Mouse (Mus musculus) heart, embryonic 10.5 days (tissue): ENCODE results near the gene Pappa. TPM values are rescaled to one million over a fixed set of nuclear protein-coding genes. Genes with fewer than 3 reads are reported as not detected.

Source experiments
- DNase-seq: peaks from one replicate; pipeline ENCODE4 v3.0.0-alpha.2; 2017; ENCODE audit warnings: low spot score
- H3K27ac ChIP-seq: fragments of 300-500 bp; sonication (generic); 2 replicates; pipeline ENCODE4 v1.5.1; 2016; ENCODE audit warnings: mild to moderate bottlenecking
- H3K27me3 ChIP-seq: fragments of 300-500 bp; sonication (generic); 2 replicates; pipeline ENCODE4 v1.6.1; 2016; ENCODE audit warnings: mild to moderate bottlenecking; ENCODE audit not compliant: poor library complexity, insufficient read depth, severe bottlenecking
- H3K36me3 ChIP-seq: fragments of 300-500 bp; sonication (generic); 2 replicates; pipeline ENCODE4 v1.6.1; 2016; ENCODE audit warnings: mild to moderate bottlenecking, moderate library complexity
- H3K4me1 ChIP-seq: fragments of 300-500 bp; sonication (generic); 2 replicates; pipeline ENCODE4 v1.6.1; 2016; ENCODE audit warnings: mild to moderate bottlenecking
- H3K4me3 ChIP-seq: fragments of 300-500 bp; sonication (generic); 2 replicates; pipeline ENCODE4 v1.5.1; 2016; ENCODE audit warnings: mild to moderate bottlenecking, moderate library complexity
- H3K9me3 ChIP-seq: fragments of 300-500 bp; sonication (generic); 2 replicates; pipeline ENCODE4 v1.6.1; 2016; ENCODE audit warnings: mild to moderate bottlenecking, moderate library complexity
- WGBS: fragments of 180-500 bp; shearing (Covaris S2); methylation state at CpG from one replicate; pipeline ENCODE4 v1.1.7; 2016; 5-methylcytosine and 5-hydroxymethylcytosine counted together
- polyA plus RNA-seq: library from polyadenylated mRNA; unstranded; fragments of >200 nt; fragmentation: Nextera tagmentation; extraction: Ambion mirVana; gene quantifications from 2 replicates; pipeline ENCODE4 v1.2.1, GENCODE M21; 2016

Gene Pappa
- polyA plus RNA-seq, 1 experiment from 2014 or later = 1.1 TPM

- H3K4me3 ChIP-seq = no peak overlapping the region
- WGBS = 52% methylated on average over 4 of the region's 4 CpGs
- no peak for DNase-seq
Measured at GRCm38 (mm10) chr4:65245015-65245414, 121.0 kb downstream of the Pappa start.

GRCm38 (mm10) chr4:65245440-65245839 is 121.5 kb downstream of the Pappa start:
- H3K4me1 ChIP-seq = peaks cover 21% of the 10 kb centered on the region
- H3K4me3 ChIP-seq = no peak overlapping the region
- peaks cover 20% of the 10 kb centered on the region for H3K27me3 ChIP-seq
- no peaks in the 10 kb centered on the region for H3K36me3 ChIP-seq
- no peaks in the 10 kb centered on the region for H3K9me3 ChIP-seq
- H3K27ac ChIP-seq = peak overlapping the region; percentile 47; the same call in 1 of the 2 replicates
- 36% methylated on average over 3 of the region's 3 CpGs for WGBS
- DNase-seq = no peak

More at GRCm38 (mm10) chr4:65245015-65245414, 121.0 kb downstream of the Pappa start:
- H3K9me3 ChIP-seq = no peaks in the 10 kb centered on the region
- peaks cover 21% of the 10 kb centered on the region for H3K4me1 ChIP-seq
- peak overlapping the region; percentile 47; the same call in 1 of the 2 replicates for H3K27ac ChIP-seq
- peaks cover 18% of the 10 kb centered on the region for H3K27me3 ChIP-seq
- no peaks in the 10 kb centered on the region for H3K36me3 ChIP-seq

- no peak overlapping the region for H3K4me3 ChIP-seq
- peaks cover 4% of the 10 kb centered on the region for H3K4me1 ChIP-seq
- H3K27me3 ChIP-seq = peaks cover 45% of the 10 kb centered on the region
- H3K9me3 ChIP-seq = no peaks in the 10 kb centered on the region
- no peak for DNase-seq
- 7% methylated on average over 8 of the region's 8 CpGs for WGBS
- H3K36me3 ChIP-seq = no peaks in the 10 kb centered on the region
- H3K27ac ChIP-seq = no peak overlapping the region
Measured at GRCm38 (mm10) chr4:65252193-65252592, 128.2 kb downstream of the Pappa start.

GRCm38 (mm10) chr4:65254073-65254472 is 130.1 kb downstream of the Pappa start:
- 76% methylated on average over 1 of the region's 1 CpGs for WGBS
- H3K9me3 ChIP-seq = no peaks in the 10 kb centered on the region
- H3K4me3 ChIP-seq = no peak overlapping the region
- no peak overlapping the region for H3K27ac ChIP-seq
- H3K4me1 ChIP-seq = peaks cover 4% of the 10 kb centered on the region
- no peaks in the 10 kb centered on the region for H3K36me3 ChIP-seq
- DNase-seq = no peak
- peaks cover 45% of the 10 kb centered on the region for H3K27me3 ChIP-seq

- peaks cover 6% of the 10 kb centered on the region; the same call in 1 of the 2 replicates for H3K27me3 ChIP-seq
- no peaks in the 10 kb centered on the region for H3K36me3 ChIP-seq
- WGBS = 62% methylated on average over 2 of the region's 2 CpGs
- DNase-seq = no peak
- H3K27ac ChIP-seq = no peak overlapping the region
- no peaks in the 10 kb centered on the region for H3K9me3 ChIP-seq
- H3K4me3 ChIP-seq = no peak overlapping the region
- H3K4me1 ChIP-seq = no peaks in the 10 kb centered on the region
Measured at GRCm38 (mm10) chr4:65267066-65267465, 143.1 kb downstream of the Pappa start.

- no peak overlapping the region for H3K27ac ChIP-seq
- H3K4me1 ChIP-seq = no peaks in the 10 kb centered on the region
- WGBS = 70% methylated on average over 2 of the region's 2 CpGs
- H3K36me3 ChIP-seq = no peaks in the 10 kb centered on the region
- H3K4me3 ChIP-seq = no peak overlapping the region
- no peaks in the 10 kb centered on the region for H3K9me3 ChIP-seq
- no peak for DNase-seq
- H3K27me3 ChIP-seq = peaks cover 6% of the 10 kb centered on the region; the same call in 1 of the 2 replicates
Measured at GRCm38 (mm10) chr4:65269996-65270395, 146.0 kb downstream of the Pappa start.

- peaks cover 6% of the 10 kb centered on the region; the same call in 1 of the 2 replicates for H3K27me3 ChIP-seq
Measured at GRCm38 (mm10) chr4:65272295-65272694, 148.3 kb downstream of the Pappa start.

GRCm38 (mm10) chr4:65273299-65273851 is 149.4 kb downstream of the Pappa start:
- DNase-seq = no peak
- Histone ChIP-seq H3K36me3 (no peaks in the 10 kb centered on the region), H3K27me3 (0 out of 2 replicates have a peak, but pooled peaks cover 6% of the 10 kb centered on the region), H3K9me3 (no peaks in the 10 kb centered on the region), H3K27ac (no peak overlapping the region), H3K4me1 (no peaks in the 10 kb centered on the region), H3K4me3 (no peak overlapping the region)
- WGBS = 84% methylated on average over 1 of the region's 1 CpGs

More at GRCm38 (mm10) chr4:65272295-65272694, 148.3 kb downstream of the Pappa start:
- no peaks in the 10 kb centered on the region for H3K36me3 ChIP-seq
- H3K9me3 ChIP-seq = no peaks in the 10 kb centered on the region
- WGBS = 57% methylated on average over 4 of the region's 4 CpGs
- DNase-seq = no peak
- no peaks in the 10 kb centered on the region for H3K4me1 ChIP-seq
- H3K4me3 ChIP-seq = no peak overlapping the region
- H3K27ac ChIP-seq = no peak overlapping the region

GRCm38 (mm10) chr4:65278451-65279271 is 154.7 kb downstream of the Pappa start:
- 70% methylated on average over 10 of the region's 10 CpGs for WGBS
- no peak overlapping the region; the same call in 1 of the 2 replicates for H3K27ac ChIP-seq
- DNase-seq = no peak

GRCm38 (mm10) chr4:65279272-65279653 is 155.3 kb downstream of the Pappa start:
- Histone ChIP-seq H3K4me3 (no peak overlapping the region), H3K4me1 (peaks cover 7% of the 10 kb centered on the region; the same call in 1 of the 2 replicates), H3K27ac (no peak overlapping the region), H3K9me3 (no peaks in the 10 kb centered on the region), H3K27me3 (no peaks in the 10 kb centered on the region), H3K36me3 (no peaks in the 10 kb centered on the region)
- DNase-seq = no peak
- WGBS = 61% methylated on average over 4 of the region's 4 CpGs

More at GRCm38 (mm10) chr4:65278451-65279271, 154.7 kb downstream of the Pappa start:
- Histone ChIP-seq H3K36me3 (no peaks in the 10 kb centered on the region), H3K4me1 (peaks cover 7% of the 10 kb centered on the region; the same call in 1 of the 2 replicates), H3K27me3 (no peaks in the 10 kb centered on the region), H3K4me3 (no peak overlapping the region), H3K9me3 (no peaks in the 10 kb centered on the region)

GRCm38 (mm10) chr4:65279979-65280677 is 156.2 kb downstream of the Pappa start:
- H3K9me3 ChIP-seq = no peaks in the 10 kb centered on the region
- H3K36me3 ChIP-seq = no peaks in the 10 kb centered on the region
- H3K4me1 ChIP-seq = peaks cover 9% of the 10 kb centered on the region; the same call in 1 of the 2 replicates
- DNase-seq = peak; percentile 78
- H3K27me3 ChIP-seq = no peaks in the 10 kb centered on the region
- no peak overlapping the region for H3K4me3 ChIP-seq
- 5% methylated on average over 7 of the region's 7 CpGs for WGBS
- no peak overlapping the region for H3K27ac ChIP-seq

GRCm38 (mm10) chr4:65280888-65281287 is 156.9 kb downstream of the Pappa start:
- Histone ChIP-seq H3K9me3 (no peaks in the 10 kb centered on the region), H3K27me3 (no peaks in the 10 kb centered on the region), H3K4me1 (peaks cover 14% of the 10 kb centered on the region; the same call in 1 of the 2 replicates), H3K27ac (no peak overlapping the region), H3K36me3 (no peaks in the 10 kb centered on the region), H3K4me3 (no peak overlapping the region)
- DNase-seq = no peak

- no peak overlapping the region for H3K27ac ChIP-seq
- WGBS = 78% methylated on average over 2 of the region's 2 CpGs
- no peak overlapping the region for H3K4me3 ChIP-seq
- no peaks in the 10 kb centered on the region for H3K36me3 ChIP-seq
- DNase-seq = no peak
- H3K27me3 ChIP-seq = no peaks in the 10 kb centered on the region
- H3K9me3 ChIP-seq = no peaks in the 10 kb centered on the region
- peaks cover 18% of the 10 kb centered on the region; the same call in 1 of the 2 replicates for H3K4me1 ChIP-seq
Measured at GRCm38 (mm10) chr4:65283611-65284010, 159.6 kb downstream of the Pappa start.
